Mouse (Mus musculus): Measurements from ENCODE around the gene Ifrd2. TPM values are rescaled to one million over a fixed set of nuclear protein-coding genes. Genes with fewer than 3 reads are reported as not detected.

The Ifrd2 gene
- total RNA-seq, 2 experiments from 2014 or later, result 48.5 to 50.4 TPM

- peak; percentile 55 for DNase-seq
- H3K27ac ChIP-seq, result peak overlapping the region; percentile 94
- intact Hi-C loops (cut with DNase I), result no loop called here
- no peak for TF ChIP-seq CTCF (IDR thresholded peaks at IDR 0.05)
- peak overlapping the region; percentile 98 for H3K4me3 ChIP-seq
Measured at GRCm38 (mm10) chr9:107633661-107634405, 46.4 kb downstream of the Ifrd2 start.

DNA sequence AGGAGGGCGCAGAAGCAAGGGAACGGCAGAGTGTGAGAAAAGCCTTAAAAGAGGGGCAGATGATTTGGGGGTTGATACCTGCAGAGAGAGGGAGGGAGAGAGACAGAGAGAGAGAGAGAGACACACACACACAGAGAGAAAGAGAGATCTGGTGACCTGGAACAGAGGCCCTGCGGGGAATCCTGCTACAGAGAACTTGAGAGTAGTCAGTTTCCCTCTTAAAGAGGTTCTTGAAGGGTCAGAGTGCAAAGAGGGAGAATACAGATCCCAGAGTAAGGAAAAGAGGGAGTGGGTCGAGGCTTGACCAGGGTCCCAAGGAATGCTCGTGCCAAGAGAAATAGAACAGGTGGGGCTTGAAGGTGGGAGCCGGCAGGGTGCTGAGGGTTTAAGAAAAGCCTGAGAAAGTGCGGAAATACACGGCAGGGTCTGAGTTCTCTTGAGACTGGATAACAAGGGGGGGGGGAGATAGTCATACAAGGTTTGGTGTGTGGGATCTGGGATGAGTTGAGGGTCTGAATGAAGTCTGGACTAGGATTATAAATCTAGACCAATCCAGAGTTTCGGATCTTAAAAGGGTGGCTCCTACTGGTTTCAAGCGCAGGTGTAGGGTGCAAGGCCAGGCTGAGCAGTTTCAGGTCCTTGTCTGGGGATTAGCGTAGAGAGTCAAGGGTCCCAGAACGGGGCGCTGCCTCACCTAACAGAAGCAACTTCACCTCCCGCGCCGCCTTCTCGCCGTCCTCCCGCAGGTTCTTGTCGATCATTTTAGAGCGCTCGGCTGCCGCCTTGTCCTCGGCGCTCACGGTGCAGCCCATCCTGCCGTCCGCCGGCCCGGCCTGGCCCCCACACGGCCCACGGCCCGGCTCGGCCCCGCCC, 47.2 kb downstream of the Ifrd2 start:
- Histone ChIP-seq H3K4me3 (peak overlapping the region; percentile 98), H3K27ac (peak overlapping the region; percentile 94)
- intact Hi-C loops (cut with DNase I), result no loop called here
- no peak for TF ChIP-seq CTCF (IDR thresholded peaks at IDR 0.05)
- no peak for DNase-seq

DNA sequence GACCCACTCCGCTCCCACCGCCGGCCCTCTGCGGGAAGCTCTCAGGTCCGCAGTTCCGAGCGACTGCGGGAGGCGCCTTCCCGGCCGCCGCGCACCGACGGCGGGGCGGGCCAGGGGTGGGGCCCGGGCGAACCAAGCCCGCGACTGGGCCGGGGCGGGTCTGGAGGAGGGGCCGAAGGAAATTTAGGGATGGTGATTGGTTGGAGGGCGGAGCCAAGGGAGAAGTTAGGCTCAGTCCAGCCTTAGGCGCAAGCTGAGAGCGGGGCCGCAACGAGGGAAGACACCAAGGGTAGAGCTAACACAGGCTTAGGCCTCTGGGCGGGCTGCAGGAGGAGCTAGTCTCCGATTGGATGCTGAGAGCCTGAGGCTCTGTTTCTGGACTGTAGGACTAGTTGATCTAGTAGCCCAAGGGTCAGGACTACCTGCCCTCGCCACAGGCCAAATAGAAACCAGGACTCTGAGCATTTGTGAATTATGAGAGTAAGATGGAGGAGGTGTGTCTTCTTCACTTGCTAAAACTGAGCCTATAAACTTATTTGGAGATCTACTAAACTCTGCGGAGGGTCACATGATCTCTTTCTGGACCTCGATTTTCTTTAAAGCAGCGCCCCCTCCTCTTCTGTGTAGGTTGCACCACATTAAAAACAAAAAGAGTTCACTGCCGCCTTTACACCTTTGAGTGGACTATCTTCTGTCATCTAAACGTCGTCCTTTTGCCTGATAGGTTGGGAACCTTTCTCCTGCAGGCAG, 48.0 kb downstream of the Ifrd2 start, which contains the start of gene Gnai2:
Gene Gnai2 (minus strand): TSS at position 89 of the 750 bp plus-strand sequence.
- intact Hi-C loops (cut with DNase I), result no loop called here
- no peak for TF ChIP-seq CTCF (IDR thresholded peaks at IDR 0.05)

DNA sequence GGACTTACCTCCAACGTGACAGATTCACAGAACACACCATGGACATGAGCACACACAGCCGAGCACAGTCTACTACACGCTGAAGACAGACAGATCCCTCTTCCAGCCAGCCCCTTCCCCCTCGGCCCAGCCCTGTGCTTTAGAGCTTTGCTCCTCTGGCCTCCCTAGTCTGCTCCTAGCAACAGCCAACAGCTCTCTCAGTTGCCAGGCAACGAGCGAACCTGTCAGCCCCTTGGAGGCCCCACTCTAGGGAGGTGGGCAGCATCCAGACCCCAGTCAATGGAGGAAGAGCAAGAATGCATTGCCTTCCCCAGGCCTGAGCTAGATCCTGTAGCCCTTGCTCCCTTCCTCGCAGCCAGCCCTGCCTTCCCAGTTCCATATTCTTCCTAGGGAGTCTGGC, 49.6 kb downstream of the Ifrd2 start:
- no peak for TF ChIP-seq CTCF (IDR thresholded peaks at IDR 0.05)
- intact Hi-C loops (cut with DNase I), result no loop called here
- no peak overlapping the region for H3K27ac ChIP-seq

More for the DNA sequence above, 48.0 kb downstream of the Ifrd2 start, which contains the start of gene Gnai2:
- H3K27ac ChIP-seq, result peak within 1 kb of the TSS; percentile 94
- DNase-seq, result peak; percentile 98
- peak within 1 kb of the TSS; percentile 98 for H3K4me3 ChIP-seq

DNA sequence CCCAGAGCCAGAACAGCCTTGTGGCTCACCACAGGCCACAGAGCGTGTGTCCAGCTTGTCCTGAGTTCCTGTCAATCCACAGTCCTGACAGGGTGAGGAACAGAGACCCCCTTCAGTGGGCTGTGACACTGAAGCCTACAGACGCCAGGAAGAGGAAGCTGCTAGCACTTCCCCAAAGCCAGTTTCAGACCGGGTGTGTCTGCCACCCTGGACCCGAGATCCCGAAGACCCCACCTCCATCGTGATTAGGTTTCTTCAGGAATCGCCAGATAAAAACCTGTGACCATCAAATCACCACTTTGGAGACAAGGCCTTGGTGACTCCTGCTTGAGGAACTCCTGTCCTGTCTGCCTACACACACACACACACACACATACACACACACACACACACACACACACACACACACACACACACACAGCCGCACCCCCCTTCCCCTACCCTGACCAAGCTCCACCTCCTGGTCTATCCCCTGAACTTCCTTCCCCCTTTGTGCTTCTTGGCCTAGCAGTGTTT, 52.9 kb downstream of the Ifrd2 start:
- H3K27ac ChIP-seq, result peak overlapping the region; percentile 56
- no peak for TF ChIP-seq CTCF (IDR thresholded peaks at IDR 0.05)
- no peak overlapping the region for H3K4me3 ChIP-seq
- intact Hi-C loops (cut with DNase I), result loop anchor here (5.0 kb wide), 1 partner anchor 97 kb away; no protein-coding TSS in a partner anchor
- no peak for DNase-seq

More for the DNA sequence above, 49.6 kb downstream of the Ifrd2 start:
- H3K4me3 ChIP-seq, result no peak overlapping the region
- no peak for DNase-seq

- TF ChIP-seq CTCF (IDR thresholded peaks at IDR 0.05), result no peak
- Histone ChIP-seq H3K4me3 (no peak overlapping the region), H3K27ac (peak overlapping the region; percentile 29)
- no peak for DNase-seq
- intact Hi-C loops (cut with DNase I), result loop anchor here (5.0 kb wide), 1 partner anchor 96 kb away; no protein-coding TSS in a partner anchor
Measured at GRCm38 (mm10) chr9:107641666-107642065, 54.2 kb downstream of the Ifrd2 start.

Other genes starting within 250 kb of the Ifrd2 start
- gene Hemk1, start 249.3 kb upstream of the Ifrd2 start, total RNA-seq (2021), result 10 to 100 TPM; 11.6 to 14.4 TPM
- 10 to 100 TPM; 37.9 to 49.6 TPM for gene 6430571L13Rik, start 247.0 kb upstream of the Ifrd2 start, total RNA-seq (2021)
- gene Cacna2d2, start 188.0 kb upstream of the Ifrd2 start, total RNA-seq (2021), result under 1 TPM; 0.28 to 0.73 TPM
- gene Tmem115, start 53.7 kb upstream of the Ifrd2 start, total RNA-seq (2021), result 10 to 100 TPM; 16.6 to 17.3 TPM
- 1 to 10 TPM; 3.1 TPM for gene Cyb561d2, start 45.4 kb upstream of the Ifrd2 start, total RNA-seq (2021)
- gene Nprl2, start 45.4 kb upstream of the Ifrd2 start, total RNA-seq (2021), result 10 to 100 TPM in 1 of 2 experiments, 1 to 10 TPM in 1; 9.7 to 11.5 TPM
- gene Zmynd10, start 40.3 kb upstream of the Ifrd2 start, total RNA-seq (2021), result under 1 TPM in 1 of 2 experiments, not detected in 1; 0.53 TPM
- 10 to 100 TPM; 14.0 to 14.3 TPM for gene Rassf1, start 36.1 kb upstream of the Ifrd2 start, total RNA-seq (2021)
- gene Tusc2, start 24.4 kb upstream of the Ifrd2 start, total RNA-seq (2021), result 10 to 100 TPM; 35.6 to 35.7 TPM
- 10 to 100 TPM; 11.3 to 19.9 TPM for gene Hyal2, start 19.7 kb upstream of the Ifrd2 start, total RNA-seq (2021)
- 1 to 10 TPM; 1.6 to 2.4 TPM for gene Hyal1, start 10.7 kb upstream of the Ifrd2 start, total RNA-seq (2021)
- gene Naa80, start 8.8 kb upstream of the Ifrd2 start, total RNA-seq (2021), result 10 to 100 TPM; 11.8 to 14.7 TPM
- under 1 TPM; 0.22 to 0.33 TPM for gene Hyal3, start 6.8 kb upstream of the Ifrd2 start, total RNA-seq (2021)
- gene Sema3b, start 21.6 kb downstream of the Ifrd2 start, total RNA-seq (2021), result 10 to 100 TPM; 11.2 to 17.9 TPM
- 10 to 100 TPM; 59.9 to 77.7 TPM for gene Gnai2, start 47.7 kb downstream of the Ifrd2 start, total RNA-seq (2021)
- 10 to 100 TPM; 60.8 to 94.7 TPM for gene Slc38a3, start 81.9 kb downstream of the Ifrd2 start, total RNA-seq (2021)
- gene Gnat1, start 92.1 kb downstream of the Ifrd2 start, total RNA-seq (2021), result not detected
- 1 to 10 TPM; 6.3 to 9.2 TPM for gene Sema3f, start 122.8 kb downstream of the Ifrd2 start, total RNA-seq (2021)
- 10 to 100 TPM; 46.4 to 49.6 TPM for gene Rbm5, start 183.4 kb downstream of the Ifrd2 start, total RNA-seq (2021)